Mouse (Mus musculus) cerebellum, adult 2 months (tissue): ENCODE data around the gene Btbd7. TPM values are rescaled to one million over a fixed set of nuclear protein-coding genes. Genes with fewer than 3 reads are reported as not detected.

Source experiments
- DNase-seq, 2 experiments: peaks; one replicate each; pipeline ENCODE4 v3.0.0; 2021
- H3K27ac ChIP-seq: fragments of 200-500 bp; 2 replicates; pipeline ENCODE4 v1.5.1; 2012; ENCODE audit warnings: low read length, control low read depth, inconsistent platforms; ENCODE audit not compliant: insufficient read depth
- H3K27me3 ChIP-seq: fragments of 200-500 bp; 2 replicates; pipeline ENCODE4 v1.6.1; 2012; ENCODE audit warnings: inconsistent platforms, mild to moderate bottlenecking, low read length, moderate library complexity; ENCODE audit not compliant: control insufficient read depth, insufficient read depth
- H3K4me1 ChIP-seq: fragments of 200-500 bp; 2 replicates; pipeline ENCODE4 v1.6.1; 2011; ENCODE audit warnings: low read length; ENCODE audit not compliant: control insufficient read depth, insufficient read depth
- H3K4me3 ChIP-seq: fragments of 200-500 bp; replicated peaks from 2 replicates; pipeline ENCODE3; 2011; ENCODE audit warnings: mild to moderate bottlenecking, low read depth, low read length, control low read depth; ENCODE audit not compliant: insufficient read depth
- CTCF ChIP-seq: fragments of 200-500 bp; IDR thresholded peaks from 2 replicates; pipeline ENCODE4 v1.5.1; 2011; ENCODE audit warnings: low read depth, mild to moderate bottlenecking, control low read depth, low read length, moderate library complexity, borderline replicate concordance; ENCODE audit not compliant: insufficient read depth
- POLR2A ChIP-seq: fragments of 200-500 bp; IDR thresholded peaks from 2 replicates; pipeline ENCODE4 v1.6.1; 2011; ENCODE audit warnings: low read length, control low read depth, borderline replicate concordance; ENCODE audit not compliant: insufficient read depth
- WGBS: fragments of 180-500 bp; shearing (Covaris S2); methylation state at CpG from one replicate; pipeline ENCODE4 v1.1.7; 2018; 5-methylcytosine and 5-hydroxymethylcytosine counted together
- polyA plus RNA-seq: library from polyadenylated mRNA; depleted of rRNA; stranded (reverse); fragments of >200 nt; gene quantifications from 2 replicates; pipeline ENCODE4 v1.2.3, GENCODE M21; 2012; rRNA removed

Gene Btbd7
- polyA plus RNA-seq, result 12.8 and 13.8 TPM in 2 replicates

- under 1% methylated on average over 86 of the region's 95 CpGs for WGBS
- peak; percentile 96 for DNase-seq
- TF ChIP-seq CTCF (no peak), POLR2A (peak; percentile 50; the same call in 1 of the 2 replicates)
- Histone ChIP-seq H3K27ac (peak within 1 kb of the TSS; percentile 78), H3K4me3 (peak within 1 kb of the TSS; percentile 71), H3K4me1 (0 out of 2 replicates have a peak, but pooled peaks cover 3% of the 10 kb centered on the region), H3K27me3 (no peaks in the 10 kb centered on the region)
These were observed at the start of gene Btbd7 for GRCm38 (mm10) chr12:102878031-102878823. Gene Btbd7, minus strand, starts transcription at chr12:102878471.

- no peak overlapping the region for H3K27ac ChIP-seq
- WGBS, result 97% methylated on average over 2 of the region's 2 CpGs
- no peaks in the 10 kb centered on the region for H3K4me1 ChIP-seq
- H3K4me3 ChIP-seq, result no peak overlapping the region
- no peak for DNase-seq
- TF ChIP-seq POLR2A (no peak), CTCF (no peak)
- no peaks in the 10 kb centered on the region; the same call in 1 of the 2 replicates for H3K27me3 ChIP-seq
These were observed 37.8 kb upstream of the Btbd7 start for GRCm38 (mm10) chr12:102916073-102916472.

- DNase-seq, result peak; percentile 87 to 94
- 5% methylated on average over 3 of the region's 3 CpGs for WGBS
- no peak overlapping the region for H3K4me3 ChIP-seq
- peaks cover 12% of the 10 kb centered on the region; the same call in 1 of the 2 replicates for H3K4me1 ChIP-seq
- H3K27ac ChIP-seq, result no peak overlapping the region
- no peaks in the 10 kb centered on the region for H3K27me3 ChIP-seq
- TF ChIP-seq POLR2A (no peak), CTCF (no peak)
These were observed 29.9 kb upstream of the Btbd7 start for GRCm38 (mm10) chr12:102908191-102908590.

GRCm38 (mm10) chr12:102899091-102899490 lies 20.8 kb upstream of the Btbd7 start, which contains the start of gene Cox8c:
Gene Cox8c, plus strand, starts transcription at chr12:102899316.
- Histone ChIP-seq H3K27me3 (no peaks in the 10 kb centered on the region), H3K27ac (no peak within 1 kb of the TSS), H3K4me1 (no peaks in the 10 kb centered on the region), H3K4me3 (no peak within 1 kb of the TSS)
- WGBS, result 93% methylated on average over 17 of the region's 17 CpGs
- DNase-seq, result no peak
- TF ChIP-seq CTCF (no peak), POLR2A (no peak)

GRCm38 (mm10) chr12:102888568-102888967 lies 10.3 kb upstream of the Btbd7 start:
- TF ChIP-seq POLR2A (no peak), CTCF (no peak)
- 87% methylated on average over 5 of the region's 5 CpGs for WGBS
- H3K4me1 ChIP-seq, result peaks cover 3% of the 10 kb centered on the region; the same call in 1 of the 2 replicates

GRCm38 (mm10) chr12:102887366-102887765 lies 9.1 kb upstream of the Btbd7 start:
- Histone ChIP-seq H3K4me3 (no peak overlapping the region), H3K27me3 (no peaks in the 10 kb centered on the region; the same call in 1 of the 2 replicates), H3K4me1 (peaks cover 3% of the 10 kb centered on the region; the same call in 1 of the 2 replicates), H3K27ac (no peak overlapping the region)
- TF ChIP-seq POLR2A (no peak), CTCF (no peak)
- no peak for DNase-seq
- WGBS, result 88% methylated on average over 10 of the region's 10 CpGs

More at GRCm38 (mm10) chr12:102888568-102888967, 10.3 kb upstream of the Btbd7 start:
- Histone ChIP-seq H3K27ac (no peak overlapping the region), H3K27me3 (no peaks in the 10 kb centered on the region; the same call in 1 of the 2 replicates), H3K4me3 (no peak overlapping the region)
- no peak for DNase-seq

- Histone ChIP-seq H3K4me1 (peaks cover 3% of the 10 kb centered on the region; the same call in 1 of the 2 replicates), H3K4me3 (no peak overlapping the region), H3K27ac (no peak overlapping the region), H3K27me3 (no peaks in the 10 kb centered on the region)
- DNase-seq, result peak; percentile 45 to 47
- WGBS, result 15% methylated on average over 5 of the region's 5 CpGs
- TF ChIP-seq POLR2A (no peak), CTCF (peak; percentile 83)
These were observed 7.5 kb upstream of the Btbd7 start for GRCm38 (mm10) chr12:102885735-102886134.
